Mouse (Mus musculus) midbrain, embryonic 10.5 days (tissue): ENCODE measurements around the gene Il16. TPM values are rescaled to one million over a fixed set of nuclear protein-coding genes. Genes with fewer than 3 reads are reported as not detected.
"Not testable (repeated sequence)": the region's sequence is repeated elsewhere in the genome, so short reads cannot be mapped to it uniquely, and the experiment has no call there.

Source experiments
- DNase-seq: peaks from one replicate; pipeline ENCODE4 v3.0.0-alpha.2; 2017; ENCODE audit warnings: low spot score
- H3K27ac ChIP-seq: fragments of 300-500 bp; sonication (generic); replicated peaks from 2 replicates; pipeline ENCODE4 v1.5.1; 2016; ENCODE audit warnings: mild to moderate bottlenecking
- H3K27me3 ChIP-seq: fragments of 300-500 bp; sonication (generic); 2 replicates; pipeline ENCODE4 v1.6.1; 2016; ENCODE audit warnings: low read depth, mild to moderate bottlenecking; ENCODE audit not compliant: poor library complexity, severe bottlenecking
- H3K36me3 ChIP-seq: fragments of 300-500 bp; sonication (generic); 2 replicates; pipeline ENCODE4 v1.6.1; 2016; ENCODE audit warnings: mild to moderate bottlenecking, moderate library complexity
- H3K4me1 ChIP-seq: fragments of 300-500 bp; sonication (generic); 2 replicates; pipeline ENCODE4 v1.6.1; 2016
- H3K4me3 ChIP-seq: fragments of 300-500 bp; sonication (generic); 2 replicates; pipeline ENCODE4 v1.5.1; 2016; ENCODE audit warnings: mild to moderate bottlenecking, moderate library complexity
- H3K9me3 ChIP-seq: fragments of 300-500 bp; sonication (generic); replicated peaks from 2 replicates; pipeline ENCODE4 v1.6.1; 2016; ENCODE audit warnings: mild to moderate bottlenecking
- WGBS: fragments of 180-500 bp; shearing (Covaris S2); methylation state at CpG from one replicate; pipeline ENCODE4 v1.1.7; 2016; 5-methylcytosine and 5-hydroxymethylcytosine counted together
- polyA plus RNA-seq: library from polyadenylated mRNA; unstranded; fragments of >200 nt; fragmentation: Nextera tagmentation; extraction: Ambion mirVana; gene quantifications from 2 replicates; pipeline ENCODE4 v1.2.1, GENCODE M21; 2016

The Il16 gene
- polyA plus RNA-seq, 1 experiment from 2014 or later, result 0.72 TPM

DNA sequence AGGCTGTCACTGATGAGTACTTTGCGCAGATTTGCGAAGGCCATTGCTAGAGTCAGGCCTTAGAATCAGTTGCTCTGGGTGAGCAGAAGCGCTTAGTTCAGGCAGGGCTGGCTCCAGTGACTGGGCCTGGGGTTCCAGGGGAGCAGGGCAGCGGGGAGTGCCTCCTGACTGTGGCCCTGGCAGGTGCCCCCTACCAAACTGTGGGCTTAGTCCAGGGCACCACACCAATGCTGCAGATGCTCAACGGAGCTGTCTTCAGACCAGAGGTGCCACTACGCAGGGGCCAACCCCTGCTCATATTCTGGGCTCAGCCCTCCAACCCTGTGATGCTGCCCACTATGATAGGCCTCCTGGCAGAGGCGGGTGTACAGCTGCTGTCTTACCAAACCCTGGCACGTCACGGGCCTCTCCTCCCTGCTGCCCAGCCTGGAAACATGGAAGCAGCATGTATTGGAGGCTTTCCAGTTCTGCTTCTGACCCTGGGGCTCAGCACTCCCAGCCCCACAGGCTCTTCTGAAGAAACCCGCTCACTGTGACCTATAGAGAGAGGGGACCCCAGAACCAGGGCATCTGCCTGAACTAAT lies 33.8 kb downstream of the Il16 start:
- not testable (repeated sequence) for H3K27ac ChIP-seq, DNase-seq, H3K36me3 ChIP-seq, H3K4me1 ChIP-seq, H3K9me3 ChIP-seq, H3K4me3 ChIP-seq, H3K27me3 ChIP-seq
- WGBS, result 85% methylated on average over 10 of the region's 10 CpGs

DNA sequence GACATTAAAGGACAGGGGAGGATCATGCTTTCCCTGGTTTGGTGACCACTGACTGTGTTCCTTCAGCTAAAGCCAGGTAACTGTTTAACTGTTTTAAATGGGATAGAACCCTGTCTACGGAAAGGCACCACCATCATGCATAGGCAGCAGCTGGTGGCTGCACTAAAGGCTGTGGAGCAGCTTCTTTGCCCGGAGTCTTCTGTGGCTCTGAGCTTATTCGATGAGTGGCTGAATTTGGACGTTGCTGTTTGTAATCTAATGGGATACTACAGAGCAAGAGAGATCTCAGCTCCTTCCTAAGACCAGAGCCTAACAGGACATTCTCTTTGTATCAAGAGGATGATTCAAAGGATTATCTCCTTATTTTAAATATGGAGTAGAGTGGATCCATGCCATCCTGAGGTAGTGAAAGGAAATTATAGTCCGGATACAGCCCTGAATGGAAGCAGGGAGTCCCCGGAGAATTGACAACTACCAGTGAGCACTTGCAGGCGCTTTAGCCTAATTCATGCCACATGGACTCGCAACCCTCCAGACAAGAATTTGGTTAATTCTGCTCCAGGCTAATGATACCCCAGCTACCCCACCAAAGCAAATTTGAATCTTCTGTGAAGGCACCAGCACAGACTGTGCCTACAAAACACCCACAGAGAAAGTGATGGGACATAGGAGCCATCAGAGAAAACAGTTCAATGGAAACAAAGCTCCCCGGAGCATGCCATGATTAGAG lies 42.3 kb downstream of the Il16 start:
- Histone ChIP-seq H3K4me1 (peaks cover 7% of the 10 kb centered on the region), H3K27me3 (no peaks in the 10 kb centered on the region), H3K27ac (peak overlapping the region; percentile 42; the same call in 1 of the 2 replicates), H3K36me3 (no peaks in the 10 kb centered on the region), H3K9me3 (no peaks in the 10 kb centered on the region), H3K4me3 (no peak overlapping the region)
- WGBS, result 70% methylated on average over 9 of the region's 9 CpGs
- DNase-seq, result no peak

- Histone ChIP-seq H3K27ac (no peak overlapping the region), H3K4me3 (no peak overlapping the region), H3K27me3 (no peaks in the 10 kb centered on the region), H3K36me3 (no peaks in the 10 kb centered on the region), H3K4me1 (peaks cover 7% of the 10 kb centered on the region), H3K9me3 (no peaks in the 10 kb centered on the region)
- DNase-seq, result no peak
- 88% methylated on average over 6 of the region's 6 CpGs for WGBS
Observed at GRCm38 (mm10) chr7:83699066-83699745, 46.3 kb downstream of the Il16 start.

GRCm38 (mm10) chr7:83695449-83696212 lies 49.9 kb downstream of the Il16 start:
- DNase-seq, result peak; percentile 39

GRCm38 (mm10) chr7:83682640-83683274 lies 62.8 kb downstream of the Il16 start:
- no peak for DNase-seq
- Histone ChIP-seq H3K27ac (no peak overlapping the region), H3K4me3 (no peak overlapping the region), H3K27me3 (no peaks in the 10 kb centered on the region), H3K36me3 (no peaks in the 10 kb centered on the region), H3K4me1 (no peaks in the 10 kb centered on the region), H3K9me3 (no peaks in the 10 kb centered on the region)
- 55% methylated on average over 6 of the region's 6 CpGs for WGBS

More at GRCm38 (mm10) chr7:83695449-83696212, 49.9 kb downstream of the Il16 start:
- Histone ChIP-seq H3K36me3 (no peaks in the 10 kb centered on the region), H3K4me3 (no peak overlapping the region), H3K9me3 (no peaks in the 10 kb centered on the region), H3K27ac (no peak overlapping the region), H3K27me3 (no peaks in the 10 kb centered on the region), H3K4me1 (no peaks in the 10 kb centered on the region)
- WGBS, result 28% methylated on average over 6 of the region's 6 CpGs

- 92% methylated on average over 4 of the region's 4 CpGs for WGBS
- no peak for DNase-seq
- H3K27ac ChIP-seq, result no peak overlapping the region
Observed at GRCm38 (mm10) chr7:83678506-83678905, 67.0 kb downstream of the Il16 start.

GRCm38 (mm10) chr7:83677296-83677695 lies 68.2 kb downstream of the Il16 start:
- H3K36me3 ChIP-seq, result no peaks in the 10 kb centered on the region
- WGBS, result 87% methylated on average over 3 of the region's 3 CpGs

More at GRCm38 (mm10) chr7:83678506-83678905, 67.0 kb downstream of the Il16 start:
- Histone ChIP-seq H3K4me1 (no peaks in the 10 kb centered on the region), H3K36me3 (no peaks in the 10 kb centered on the region), H3K9me3 (no peaks in the 10 kb centered on the region), H3K27me3 (no peaks in the 10 kb centered on the region), H3K4me3 (no peak overlapping the region)

DNA sequence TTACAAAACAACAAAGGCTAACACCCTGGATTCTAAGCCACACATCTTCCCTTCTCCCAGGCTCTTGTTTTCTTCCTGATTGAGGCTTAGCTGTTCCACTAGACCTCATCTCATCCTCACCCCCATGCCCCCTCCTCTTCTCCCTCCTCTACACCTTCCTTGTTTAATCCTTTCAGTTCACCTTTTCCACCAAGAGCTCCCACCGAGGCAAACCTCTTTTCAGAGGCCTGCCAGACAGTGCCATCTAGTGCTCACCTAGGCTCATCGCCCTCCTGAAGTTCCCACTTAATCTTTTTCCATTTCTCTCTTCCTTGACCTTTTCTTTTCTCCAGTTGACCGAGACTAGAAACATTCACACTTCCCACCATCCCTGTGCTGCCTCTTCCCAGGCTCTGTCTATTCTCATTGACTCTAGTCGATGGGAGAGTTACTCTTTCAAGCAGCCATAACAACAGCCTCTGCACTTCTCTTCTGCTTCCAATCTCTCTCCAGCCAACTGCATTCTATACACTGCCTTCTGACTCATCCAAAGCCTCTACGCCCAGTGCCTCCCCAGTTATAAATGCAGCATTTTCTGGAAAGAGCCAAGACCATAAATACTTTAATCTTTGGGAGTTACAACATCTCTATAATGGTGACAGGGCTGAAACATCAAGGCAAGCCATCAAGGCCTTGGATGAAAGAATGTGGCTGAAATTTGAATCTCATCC lies 69.8 kb downstream of the Il16 start:
- H3K27me3 ChIP-seq, result no peaks in the 10 kb centered on the region
- H3K4me3 ChIP-seq, result no peak overlapping the region
- peak; percentile 26 for DNase-seq
- 33% methylated on average over 5 of the region's 5 CpGs for WGBS
- H3K27ac ChIP-seq, result no peak overlapping the region
- no peaks in the 10 kb centered on the region for H3K4me1 ChIP-seq
- no peaks in the 10 kb centered on the region for H3K9me3 ChIP-seq
- no peaks in the 10 kb centered on the region for H3K36me3 ChIP-seq

More at GRCm38 (mm10) chr7:83677296-83677695, 68.2 kb downstream of the Il16 start:
- Histone ChIP-seq H3K4me3 (no peak overlapping the region), H3K4me1 (no peaks in the 10 kb centered on the region), H3K9me3 (no peaks in the 10 kb centered on the region), H3K27me3 (no peaks in the 10 kb centered on the region), H3K27ac (no peak overlapping the region)
- no peak for DNase-seq

GRCm38 (mm10) chr7:83671573-83671972 lies 74.0 kb downstream of the Il16 start:
- 87% methylated on average over 6 of the region's 6 CpGs for WGBS

DNA sequence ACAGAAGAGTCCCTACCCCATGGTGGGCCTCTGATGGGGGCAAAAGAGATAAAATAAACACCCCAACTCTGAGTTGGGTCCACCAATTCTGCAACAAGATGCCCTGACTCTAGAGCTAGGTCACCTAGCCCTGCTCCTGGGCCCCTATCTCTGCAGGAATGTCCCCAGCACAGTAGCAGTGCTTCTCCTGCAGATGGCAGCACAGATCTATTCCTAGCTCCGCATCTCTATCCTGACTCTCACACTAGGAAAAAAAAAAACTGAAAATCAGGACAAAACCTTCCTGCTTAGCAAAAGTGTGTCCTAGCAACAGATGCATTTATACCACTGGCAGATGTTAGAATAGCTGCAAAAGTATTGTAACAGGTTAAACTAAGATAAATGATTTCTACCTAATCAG lies 76.8 kb downstream of the Il16 start:
- 17% methylated on average over 1 of the region's 1 CpGs for WGBS
- Histone ChIP-seq H3K4me3 (no peak overlapping the region), H3K27ac (no peak overlapping the region)

More at GRCm38 (mm10) chr7:83671573-83671972, 74.0 kb downstream of the Il16 start:
- Histone ChIP-seq H3K36me3 (no peaks in the 10 kb centered on the region), H3K4me1 (no peaks in the 10 kb centered on the region), H3K27me3 (no peaks in the 10 kb centered on the region), H3K4me3 (no peak overlapping the region), H3K9me3 (no peaks in the 10 kb centered on the region), H3K27ac (no peak overlapping the region)
- no peak for DNase-seq

GRCm38 (mm10) chr7:83667936-83668645 lies 77.4 kb downstream of the Il16 start:
- no peaks in the 10 kb centered on the region for H3K27me3 ChIP-seq
- no peak for DNase-seq
- no peak overlapping the region for H3K27ac ChIP-seq
- no peaks in the 10 kb centered on the region for H3K9me3 ChIP-seq
- no peaks in the 10 kb centered on the region for H3K36me3 ChIP-seq
- no peak overlapping the region for H3K4me3 ChIP-seq
- no peaks in the 10 kb centered on the region for H3K4me1 ChIP-seq
- WGBS, result 85% methylated on average over 5 of the region's 5 CpGs

More for the DNA sequence above, 76.8 kb downstream of the Il16 start:
- peak; percentile 36 for DNase-seq
- Histone ChIP-seq H3K27me3 (no peaks in the 10 kb centered on the region), H3K36me3 (no peaks in the 10 kb centered on the region), H3K4me1 (no peaks in the 10 kb centered on the region), H3K9me3 (no peaks in the 10 kb centered on the region)
